Mouse (Mus musculus) monocyte, adult 5-6 weeks (primary cell): ENCODE measurements around the gene Lars2. TPM values are rescaled to one million over a fixed set of nuclear protein-coding genes. Genes with fewer than 3 reads are reported as not detected.

Experiments
- ATAC-seq: fragments of 153-309, 156-312 bp; replicated peaks from 2 replicates; pipeline ENCODE4 v1.8.0; 2017; ENCODE audit warnings: mild to moderate bottlenecking; ENCODE audit not compliant: low TSS enrichment, insufficient number of reproducible peaks, severe bottlenecking, poor library complexity, low FRiP score
- total RNA-seq: library from RNA; stranded (forward); fragments of 200-1000, 200-491, 200-594 nt; gene quantifications from 3 replicates; pipeline ENCODE4 v1.2.3, GENCODE M21; 2017

Gene Lars2
- total RNA-seq, 1 experiment from 2014 or later, result 39.3 TPM

DNA sequence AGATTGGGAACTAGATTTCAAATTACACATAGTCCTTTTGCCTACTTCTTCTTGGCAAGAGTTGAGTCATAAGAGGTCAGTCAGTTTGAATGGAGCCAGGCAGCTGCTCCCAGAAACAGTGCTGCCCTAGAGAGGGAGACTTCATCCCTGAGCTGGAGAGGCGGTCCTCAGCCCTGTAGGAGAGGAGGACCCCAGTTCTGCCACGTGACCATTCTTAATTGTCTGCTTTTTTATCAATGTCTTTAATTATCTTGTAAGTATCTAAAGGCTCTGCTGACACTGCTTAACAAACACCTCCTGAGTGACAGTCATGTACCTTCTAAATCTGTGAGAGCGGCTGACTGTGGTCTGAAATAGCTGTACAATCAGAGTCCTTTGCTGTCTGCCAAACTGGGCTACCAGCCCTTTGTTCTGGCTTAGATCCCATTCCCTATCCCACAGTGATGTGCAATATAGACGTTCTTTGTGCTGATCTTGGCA, 100.5 kb downstream of the Lars2 start:
- ATAC-seq, result no peak

- no peak for ATAC-seq
These were observed 101.8 kb downstream of the Lars2 start for GRCm38 (mm10) chr9:123468406-123469085.

- ATAC-seq, result no peak
These were observed 102.4 kb downstream of the Lars2 start for GRCm38 (mm10) chr9:123469087-123469486.

DNA sequence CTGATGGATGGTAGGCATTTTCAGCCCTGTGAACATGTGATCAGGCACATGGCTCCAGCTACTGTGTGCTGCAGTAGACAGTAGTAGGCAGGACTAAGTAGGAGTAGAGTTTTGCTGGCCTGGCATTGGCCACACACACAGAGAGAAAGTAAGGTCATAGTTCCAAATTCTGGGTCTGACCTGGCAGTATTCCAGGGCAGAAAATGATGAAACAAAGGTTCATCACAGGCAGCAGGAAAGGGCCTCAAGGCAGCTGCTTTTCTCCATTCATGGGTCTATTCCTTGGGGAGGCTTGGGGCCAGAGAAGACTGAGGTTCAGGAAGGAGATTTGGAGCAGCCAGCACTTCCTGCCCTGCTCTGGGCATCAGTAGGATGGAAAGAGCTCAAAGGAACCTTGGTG, 106.7 kb downstream of the Lars2 start:
- no peak for ATAC-seq

GRCm38 (mm10) chr9:123475569-123475968, 108.8 kb downstream of the Lars2 start:
- no peak for ATAC-seq

DNA sequence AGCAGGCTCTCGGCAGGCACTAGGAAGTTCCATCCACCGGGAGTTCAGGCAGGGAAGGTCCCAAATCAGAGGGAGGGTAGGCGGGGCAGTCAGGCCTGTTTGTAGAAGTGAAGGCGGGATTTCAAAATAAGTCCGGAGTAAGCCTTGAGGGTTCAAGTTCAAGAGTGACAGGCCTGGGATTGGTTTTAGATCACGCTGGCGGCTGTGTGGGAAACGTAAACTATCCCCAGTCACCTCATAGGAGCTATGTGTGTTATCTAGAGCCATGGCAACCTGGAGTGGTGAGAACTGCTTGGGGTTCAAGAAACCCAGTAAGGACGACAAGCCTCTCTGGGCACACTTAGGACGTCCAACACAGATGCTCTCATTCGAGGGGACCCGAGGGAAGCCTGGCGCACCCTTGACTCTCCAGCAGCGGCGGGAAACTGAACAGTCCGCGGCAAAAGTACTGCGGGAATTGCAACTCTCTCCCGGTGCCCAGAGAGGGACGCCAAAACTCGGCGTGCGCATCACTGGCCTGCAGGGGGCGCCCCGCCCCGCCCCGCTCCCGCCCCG, 111.4 kb downstream of the Lars2 start:
- ATAC-seq, result 0 out of 2 replicates have a peak, but pooled peaks have one; percentile 34

GRCm38 (mm10) chr9:123478586-123479195, 112.0 kb downstream of the Lars2 start, which contains the start of gene Limd1:
Gene Limd1 (plus strand): TSS chr9:123478706.
- no peak for ATAC-seq

- ATAC-seq, result peak; percentile 4; the same call in 1 of the 2 replicates
These were observed 112.5 kb downstream of the Lars2 start for GRCm38 (mm10) chr9:123479196-123479669.

DNA sequence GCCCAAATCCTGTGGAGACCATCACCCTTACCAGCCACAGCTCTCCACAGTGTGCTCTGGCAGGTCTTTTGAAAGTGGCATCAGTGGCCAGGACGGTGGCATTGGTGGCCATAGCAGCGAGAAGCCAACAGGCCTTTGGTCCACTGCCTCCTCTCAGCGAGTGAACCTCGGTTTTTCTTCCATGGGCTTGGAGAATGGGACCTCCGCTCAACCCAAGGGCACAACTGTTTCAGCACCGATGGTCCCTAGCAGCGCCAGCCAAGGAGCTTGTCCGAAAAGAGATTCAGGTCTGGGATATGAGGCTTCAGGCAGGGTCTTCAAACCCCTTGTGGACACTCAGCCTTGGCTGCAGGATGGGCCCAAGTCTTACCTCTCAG, 113.1 kb downstream of the Lars2 start:
- ATAC-seq, result 0 out of 2 replicates have a peak, but pooled peaks have one; percentile 7

DNA sequence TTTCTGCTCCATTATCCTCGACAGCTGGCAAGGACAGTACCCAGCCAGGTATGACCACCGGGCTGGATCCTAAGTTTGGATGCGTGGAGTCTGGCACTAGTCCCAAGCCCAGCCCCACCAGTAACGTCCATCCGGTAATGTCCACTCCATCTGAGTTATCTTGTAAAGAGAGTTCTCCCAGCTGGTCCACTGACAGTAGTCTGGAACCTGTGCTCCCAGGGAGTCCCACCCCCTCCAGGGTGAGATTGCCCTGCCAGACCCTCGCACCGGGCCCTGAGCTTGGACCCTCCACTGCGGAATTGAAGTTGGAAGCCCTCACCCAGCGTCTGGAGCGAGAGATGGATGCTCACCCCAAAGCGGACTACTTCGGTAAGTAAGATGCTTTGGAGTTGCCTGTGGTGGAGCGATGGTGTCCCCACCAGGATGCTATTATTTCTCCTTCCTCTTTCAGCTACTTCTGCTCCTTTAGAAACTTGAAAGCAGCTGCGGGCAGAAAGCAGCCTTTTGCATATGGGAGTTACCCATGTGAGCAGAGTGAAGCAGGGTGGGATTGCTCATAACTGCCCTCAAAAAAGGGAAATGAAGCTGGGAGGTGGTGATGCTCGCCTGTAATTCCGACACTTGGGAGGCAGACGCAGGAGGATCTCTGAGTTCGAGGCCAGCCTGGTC, 113.7 kb downstream of the Lars2 start:
- ATAC-seq, result peak; percentile 79

DNA sequence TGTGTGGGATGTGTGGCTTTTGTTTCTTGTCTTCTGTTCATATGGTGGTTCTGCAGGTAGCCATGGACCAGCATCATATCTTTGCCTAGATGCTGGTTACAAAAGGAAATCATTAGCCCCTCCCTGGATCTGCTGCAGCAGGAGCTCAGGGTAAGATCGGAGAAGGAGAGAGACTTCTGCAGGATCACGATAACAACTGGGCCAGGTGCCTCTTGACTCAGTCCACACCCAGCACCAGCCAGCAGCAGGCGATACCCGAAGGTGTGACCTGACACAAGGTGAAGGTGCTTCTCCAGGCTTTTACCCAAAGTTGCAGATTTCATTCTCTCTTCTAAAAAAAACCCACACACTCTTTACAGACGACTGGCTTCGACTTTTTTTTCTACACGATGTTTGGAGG, 114.4 kb downstream of the Lars2 start:
- ATAC-seq, result no peak

GRCm38 (mm10) chr9:123483598-123483997, 116.9 kb downstream of the Lars2 start:
- no peak for ATAC-seq

GRCm38 (mm10) chr9:123484830-123485229, 118.1 kb downstream of the Lars2 start:
- no peak for ATAC-seq

- no peak for ATAC-seq
These were observed 118.8 kb downstream of the Lars2 start for GRCm38 (mm10) chr9:123485561-123485960.

DNA sequence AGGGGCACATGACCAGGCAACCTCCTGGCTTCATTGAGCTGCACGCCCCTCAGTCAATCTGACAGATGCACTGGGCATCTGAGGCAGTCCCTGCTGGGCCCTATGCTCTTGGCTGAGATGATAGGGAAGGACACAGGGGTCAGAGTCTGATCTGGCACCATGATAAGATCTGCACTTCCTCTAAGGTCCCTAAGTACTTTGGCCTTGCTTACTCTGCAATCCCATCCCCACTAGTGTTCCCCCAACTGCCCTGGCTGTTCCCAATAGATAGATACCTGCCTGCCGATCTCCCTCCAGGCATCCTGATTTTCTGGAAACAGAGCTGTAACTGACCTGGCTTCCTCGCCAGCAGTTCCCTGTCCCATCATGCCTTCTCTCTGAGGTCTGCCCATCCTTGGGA, 119.9 kb downstream of the Lars2 start:
- ATAC-seq, result no peak

- no peak for ATAC-seq
These were observed 122.3 kb downstream of the Lars2 start for GRCm38 (mm10) chr9:123489073-123489472.

DNA sequence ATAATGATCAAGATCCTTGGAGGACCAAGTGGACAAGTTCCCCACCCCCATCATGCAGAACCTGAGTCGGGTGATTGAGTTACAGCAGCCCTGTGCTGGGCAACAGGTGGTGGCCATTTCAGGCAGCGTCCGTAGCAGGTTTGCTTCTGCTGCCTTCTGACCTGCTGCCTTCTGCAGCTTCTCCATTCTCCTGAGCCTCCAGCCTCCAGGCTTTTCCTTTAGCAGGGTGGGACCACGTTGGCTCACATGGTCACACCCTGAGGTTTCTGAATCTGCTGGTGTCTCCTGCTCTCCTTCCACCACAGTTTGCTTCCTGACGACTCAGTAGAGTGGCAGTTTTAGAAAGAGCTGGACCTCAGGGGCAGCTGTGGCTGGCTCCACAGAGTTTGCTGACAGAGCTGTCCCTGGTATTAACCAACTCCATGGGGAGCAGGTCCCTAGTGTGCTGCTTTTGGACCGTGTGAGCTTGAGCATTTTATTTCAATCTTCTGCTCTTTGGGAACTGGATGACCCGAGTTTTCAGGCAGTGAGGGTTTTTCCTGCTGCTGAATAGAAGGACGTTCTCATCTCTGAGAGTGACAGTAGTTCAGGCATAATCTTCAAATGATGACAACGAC, 123.1 kb downstream of the Lars2 start:
- no peak; the same call in 1 of the 2 replicates for ATAC-seq

- ATAC-seq, result no peak
These were observed 124.2 kb downstream of the Lars2 start for GRCm38 (mm10) chr9:123490930-123491329.
